Mouse (Mus musculus): Measurements from ENCODE around the gene Spata31d1b.
"Not testable (repeated sequence)": the region's sequence is repeated elsewhere in the genome, so short reads cannot be mapped to it uniquely, and the experiment has no call there.

DNA sequence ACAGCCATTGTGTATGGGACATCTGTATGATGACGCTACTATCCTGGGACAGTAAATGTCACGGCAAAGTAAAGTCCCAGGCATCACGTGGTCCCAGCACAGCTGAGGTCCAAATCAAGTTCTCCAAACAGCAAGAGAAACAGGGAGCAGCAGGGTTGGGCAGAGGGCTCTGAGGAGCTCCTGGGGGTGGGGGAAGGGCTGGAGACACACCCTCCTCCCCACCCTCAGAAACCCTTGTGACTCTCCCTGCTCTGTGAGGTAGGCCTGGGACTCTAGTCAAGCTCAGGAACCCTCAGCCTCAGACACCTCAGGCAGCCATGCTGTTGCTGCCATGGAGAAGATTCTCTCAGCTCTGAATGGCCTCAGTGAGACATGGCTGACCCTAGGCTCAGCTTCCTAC is at the start of gene Spata31d1b:
- TF ChIP-seq MEF2A (IDR thresholded peaks at IDR 0.05; ENCODE audit: extremely low read depth, insufficient replicate concordance, low read depth, low read length, poor library complexity, severe bottlenecking); TAL1 (IDR thresholded peaks at IDR 0.05; ENCODE audit: low read length); ZKSCAN1 (IDR thresholded peaks at IDR 0.05; ENCODE audit: low read depth, low read length); CTCF (IDR thresholded peaks at IDR 0.05 in 2 of 3, conservative IDR thresholded peaks at IDR 0.05 in 1 of 3; ENCODE audit: control insufficient read depth in 1 of 3, insufficient read depth in 1 of 3, low read depth in 2 of 3, low read length in 3 of 3, poor library complexity in 1 of 3, severe bottlenecking in 1 of 3): not testable (repeated sequence)
